In genomic region chr3:96669727-96670468, GRCm38 (mm10) we compare ENCODE assay signal across 8 mouse cellular contexts. TPM values are rescaled to one million over a fixed set of nuclear protein-coding genes. Genes with fewer than 3 reads are reported as not detected.
DNase-seq lines count a peak whose midpoint lies in the region; ATAC-seq and TF ChIP-seq lines count a peak whose summit lies in the region.

Gene Ankrd35, plus strand, starts transcription at chr3:96670131.

- TF ChIP-seq CTCF in bone marrow macrophage, adult 2 months (IDR thresholded peaks at IDR 0.05; ENCODE audit: low read depth, low read length) = no peak

- peak; percentile 94 for ATAC-seq in embryonic facial prominence, embryonic 15.5 days (ENCODE audit: insufficient number of reproducible peaks, low FRiP score, low TSS enrichment, low read depth)
- peak; percentile 95 for ATAC-seq in limb, embryonic 13.5 days (ENCODE audit: low FRiP score, low read depth)
- ATAC-seq in midbrain, embryonic 16.5 days = peak; percentile 92

- 0 out of 2 replicates have a peak within 1 kb of the TSS, but pooled peaks have one; percentile 9 for H3K9ac ChIP-seq in embryonic facial prominence, embryonic 15.5 days
- H3K9ac ChIP-seq in limb, embryonic 13.5 days = no peak within 1 kb of the TSS; the same call in 1 of the 2 replicates
- peak within 1 kb of the TSS; percentile 56 for H3K9ac ChIP-seq in midbrain, embryonic 16.5 days (ENCODE audit: low read depth, low read length)

- no peaks in the 10 kb centered on the region for H3K27me3 ChIP-seq in embryonic facial prominence, embryonic 15.5 days
- peaks cover 10% of the 10 kb centered on the region for H3K27me3 ChIP-seq in limb, embryonic 13.5 days
- H3K27me3 ChIP-seq in midbrain, embryonic 16.5 days (ENCODE audit: control insufficient read depth, insufficient read depth, low read depth, low read length) = peaks cover 12% of the 10 kb centered on the region

- peak; percentile 95 for DNase-seq in 416B (ENCODE audit: low read depth)
- DNase-seq in heart, adult 9 months (ENCODE audit: low spot score in 2 of 2) = peak; percentile 80
- DNase-seq in kidney, adult 9 months = peak; percentile 88
- DNase-seq in spleen, postnatal 10 days (ENCODE audit: low spot score in 2 of 2) = peak; percentile 36 to 79

- no peak within 1 kb of the TSS for H3K27ac ChIP-seq in bone marrow macrophage, adult 2 months (ENCODE audit: insufficient read depth, low read depth, low read length)
- no peak within 1 kb of the TSS for H3K27ac ChIP-seq in embryonic facial prominence, embryonic 15.5 days (replicated peaks)
- H3K27ac ChIP-seq in limb, embryonic 13.5 days = no peak within 1 kb of the TSS
- H3K27ac ChIP-seq in midbrain, embryonic 16.5 days (ENCODE audit: low read length) = no peak within 1 kb of the TSS

- H3K9me3 ChIP-seq in embryonic facial prominence, embryonic 15.5 days (replicated peaks) = no peaks in the 10 kb centered on the region
- H3K9me3 ChIP-seq in limb, embryonic 13.5 days = no peaks in the 10 kb centered on the region
- no peaks in the 10 kb centered on the region for H3K9me3 ChIP-seq in midbrain, embryonic 16.5 days (replicated peaks; ENCODE audit: control insufficient read depth, low read length, poor library complexity, severe bottlenecking)

- peak within 1 kb of the TSS; percentile 69 for H3K4me2 ChIP-seq in embryonic facial prominence, embryonic 15.5 days (replicated peaks)
- peak within 1 kb of the TSS; percentile 74 for H3K4me2 ChIP-seq in limb, embryonic 13.5 days (replicated peaks)
- H3K4me2 ChIP-seq in midbrain, embryonic 16.5 days (ENCODE audit: low read length) = peak within 1 kb of the TSS; percentile 67

- H3K4me1 ChIP-seq in bone marrow macrophage, adult 2 months (ENCODE audit: control insufficient read depth, insufficient read depth, low read length) = peaks cover 8% of the 10 kb centered on the region
- H3K4me1 ChIP-seq in embryonic facial prominence, embryonic 15.5 days = peaks cover 10% of the 10 kb centered on the region; the same call in 1 of the 2 replicates
- peaks cover 12% of the 10 kb centered on the region for H3K4me1 ChIP-seq in limb, embryonic 13.5 days
- peaks cover 5% of the 10 kb centered on the region; the same call in 1 of the 2 replicates for H3K4me1 ChIP-seq in midbrain, embryonic 16.5 days (ENCODE audit: control insufficient read depth, insufficient read depth, low read length)

- peak within 1 kb of the TSS; percentile 60 for H3K4me3 ChIP-seq in bone marrow macrophage, adult 2 months (ENCODE audit: insufficient read depth, low read length)
- peak within 1 kb of the TSS; percentile 45 for H3K4me3 ChIP-seq in embryonic facial prominence, embryonic 15.5 days (replicated peaks)
- peak within 1 kb of the TSS; percentile 40 for H3K4me3 ChIP-seq in limb, embryonic 13.5 days
- H3K4me3 ChIP-seq in midbrain, embryonic 16.5 days (ENCODE audit: low read depth, low read length) = peak within 1 kb of the TSS; percentile 51

- no peak for TF ChIP-seq POLR2A in bone marrow macrophage, adult 2 months (IDR thresholded peaks at IDR 0.05; ENCODE audit: borderline replicate concordance, low read depth, low read length)

- WGBS in embryonic facial prominence, embryonic 15.5 days = 5% methylated on average over 35 of the region's 35 CpGs
- 5% methylated on average over 35 of the region's 35 CpGs for WGBS in limb, embryonic 13.5 days
- 5% methylated on average over 34 of the region's 35 CpGs for WGBS in midbrain, embryonic 16.5 days

- H3K36me3 ChIP-seq in embryonic facial prominence, embryonic 15.5 days = no peaks in the 10 kb centered on the region
- no peaks in the 10 kb centered on the region for H3K36me3 ChIP-seq in limb, embryonic 13.5 days
- no peaks in the 10 kb centered on the region for H3K36me3 ChIP-seq in midbrain, embryonic 16.5 days (ENCODE audit: control insufficient read depth, insufficient read depth, low read length)

RNA-seq across cellular contexts. Expression of gene Ankrd35, which starts in this region (rescaled TPM):
- not detected in 2 replicates for polyA plus RNA-seq in bone marrow macrophage, adult 2 months (2012; ENCODE audit: insufficient read depth, insufficient read length, missing spikeins)
- polyA plus RNA-seq in embryonic facial prominence, embryonic 15.5 days (2015; fragmentation: Nextera tagmentation; extraction: Ambion mirVana) = 10.2 TPM in 2 replicates
- polyA plus RNA-seq in limb, embryonic 13.5 days (2015; fragmentation: Nextera tagmentation; extraction: Ambion mirVana) = 0.87 and 1.2 TPM in 2 replicates
- polyA plus RNA-seq in midbrain, embryonic 16.5 days (2015; fragmentation: Nextera tagmentation; extraction: Ambion mirVana) = 2.9 and 3.2 TPM in 2 replicates
